Mouse (Mus musculus) myocyte (in vitro differentiated cells): Measurements from ENCODE around the gene Ubash3b.

ENCODE experiments used
- CEBPB ChIP-seq: IDR thresholded peaks from 2 replicates; pipeline ENCODE4 v1.6.1; 2011; ENCODE audit warnings: mild to moderate bottlenecking, moderate library complexity; ENCODE audit not compliant: poor library complexity, insufficient read depth, severe bottlenecking
- E2F4 ChIP-seq: IDR thresholded peaks from one replicate; pipeline ENCODE4 v1.6.1; 2011; ENCODE audit warnings: mild to moderate bottlenecking, control low read depth, moderate library complexity; ENCODE audit not compliant: insufficient read depth
- MAX ChIP-seq: IDR thresholded peaks from one replicate; pipeline ENCODE4 v1.6.1; 2011; ENCODE audit warnings: low read depth, mild to moderate bottlenecking, control low read depth
- POLR2A ChIP-seq: IDR thresholded peaks from one replicate; pipeline ENCODE4 v1.6.1; 2011; ENCODE audit warnings: low read depth, mild to moderate bottlenecking, control low read depth, moderate library complexity; ENCODE audit not compliant: insufficient read length
- POLR2AphosphoS2 ChIP-seq: IDR thresholded peaks from one replicate; pipeline ENCODE4 v1.6.1; 2011; ENCODE audit warnings: low read depth, control low read depth; ENCODE audit not compliant: insufficient read length
- TCF12 ChIP-seq: IDR thresholded peaks from one replicate; pipeline ENCODE4 v1.6.1; 2011; ENCODE audit warnings: mild to moderate bottlenecking, control low read depth; ENCODE audit not compliant: poor library complexity, insufficient read depth, severe bottlenecking
- TCF3 ChIP-seq: IDR thresholded peaks from one replicate; pipeline ENCODE4 v1.6.1; 2011; ENCODE audit warnings: low read depth, control low read depth; ENCODE audit not compliant: insufficient read length
- USF1 ChIP-seq: IDR thresholded peaks from one replicate; pipeline ENCODE4 v1.6.1; 2011; ENCODE audit warnings: low read depth, mild to moderate bottlenecking, control low read depth, moderate library complexity

- no peak for TF ChIP-seq POLR2A
- TF ChIP-seq TCF3 = no peak
- no peak for TF ChIP-seq USF1
- TF ChIP-seq POLR2AphosphoS2 = no peak
- no peak for TF ChIP-seq E2F4
- TF ChIP-seq MAX = no peak
- TF ChIP-seq CEBPB = no peak
- TF ChIP-seq TCF12 = no peak
Observed at GRCm38 (mm10) chr9:41130563-41130962, 30.9 kb downstream of the Ubash3b start.
